Mouse (Mus musculus): Measurements from ENCODE around the gene Pgap2.
"Not testable (repeated sequence)": the region's sequence is repeated elsewhere in the genome, so short reads cannot be mapped to it uniquely, and the experiment has no call there.

Gene Pgap2

DNA sequence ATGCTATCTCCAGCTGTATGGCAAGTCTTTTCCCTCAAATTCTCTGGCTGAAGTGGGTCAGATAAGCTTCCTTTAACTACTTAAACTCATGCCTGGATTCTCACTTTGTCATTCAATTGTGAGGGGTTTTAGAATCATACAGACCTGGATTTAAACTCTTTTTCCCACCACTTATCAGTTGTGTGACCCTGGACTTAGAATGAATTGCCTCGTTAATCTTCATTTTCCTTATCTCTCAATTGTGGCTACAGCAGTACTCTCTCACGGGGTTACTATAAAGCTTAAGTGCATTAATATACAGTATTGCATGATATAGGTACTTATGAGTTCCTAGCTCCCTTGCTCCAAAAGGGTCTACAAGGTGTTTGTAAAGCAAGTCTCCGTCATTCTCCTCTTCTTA lies 32.9 kb downstream of the Pgap2 start:
- DNase-seq = no peak

DNA sequence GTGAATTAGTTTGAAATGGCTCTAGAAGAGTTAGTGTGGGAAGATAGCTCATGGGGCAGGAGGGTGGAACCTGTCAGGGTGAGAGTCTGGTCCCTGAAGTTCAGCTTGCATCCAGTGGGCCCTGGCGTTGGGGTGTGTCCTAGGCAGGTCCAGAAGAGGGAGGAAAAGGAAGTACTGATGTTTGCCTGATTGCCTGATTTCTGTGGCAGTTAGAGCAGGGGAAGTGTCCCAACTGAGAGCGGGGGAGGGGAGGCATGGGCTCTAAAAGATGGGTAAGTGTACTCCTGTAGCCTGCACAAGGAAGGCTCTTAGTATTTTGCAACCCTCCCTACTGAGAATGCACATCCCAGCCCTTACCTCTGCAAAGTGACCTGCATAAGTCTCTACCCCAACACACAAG lies 33.9 kb downstream of the Pgap2 start:
- peak; percentile 36 to 40 for DNase-seq

DNA sequence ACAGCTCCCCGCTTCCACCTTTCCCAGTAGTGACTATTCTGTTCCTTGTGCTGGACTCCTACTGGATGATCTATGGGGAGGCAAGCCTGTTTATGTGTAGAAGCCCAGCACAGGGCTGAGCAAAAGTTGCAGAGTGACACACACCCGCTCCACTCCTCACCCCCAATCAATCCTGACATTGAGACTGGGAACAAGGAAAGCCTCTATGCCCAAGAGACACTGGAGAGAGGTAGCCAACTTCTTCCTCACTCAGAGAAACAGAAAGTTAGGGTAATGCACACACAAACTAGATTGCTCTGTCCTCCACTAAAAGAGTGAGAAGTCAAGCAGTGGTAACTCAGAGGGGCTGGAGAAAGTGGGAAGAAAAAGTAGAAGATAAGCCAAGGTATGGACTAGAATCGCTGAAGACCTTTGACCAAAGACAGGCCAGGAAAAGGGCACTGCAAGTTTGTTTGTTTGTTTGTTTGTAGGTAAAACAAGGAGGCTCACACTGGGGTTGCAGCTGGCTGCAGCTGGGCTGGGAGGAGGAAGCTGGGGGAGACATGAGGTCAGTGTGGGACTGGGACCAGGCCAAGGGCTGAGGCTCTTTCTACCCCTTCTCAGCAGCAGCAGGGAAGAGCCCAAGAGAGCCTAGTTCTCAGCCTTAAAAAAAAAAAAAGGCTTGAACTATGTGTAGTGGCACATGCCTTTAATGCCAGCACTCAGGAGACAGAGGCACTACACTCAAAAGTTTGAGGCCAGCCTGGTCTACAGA lies 35.0 kb downstream of the Pgap2 start:
- peak; percentile 55 to 62 for DNase-seq

DNA sequence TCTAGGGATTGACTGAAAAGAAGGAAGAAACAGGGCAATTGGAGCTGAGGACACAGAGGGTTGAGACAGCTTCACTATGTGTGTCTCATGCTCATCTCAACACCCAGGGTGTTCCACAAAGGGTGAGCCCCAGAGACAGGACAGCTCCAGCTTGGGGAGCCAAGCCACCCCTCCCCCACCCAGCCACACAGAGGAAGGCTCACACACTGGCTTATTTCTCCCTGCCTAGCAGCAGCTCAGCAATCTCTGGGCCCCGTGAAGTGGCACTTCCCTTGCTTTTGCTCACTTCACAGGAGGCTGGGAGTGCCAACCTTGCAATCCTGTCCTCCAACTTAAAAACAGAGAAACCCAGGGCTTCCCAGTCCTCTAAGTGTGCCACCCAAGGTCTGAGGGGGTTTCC lies 35.8 kb downstream of the Pgap2 start:
- peak; percentile 57 to 59 for DNase-seq

DNA sequence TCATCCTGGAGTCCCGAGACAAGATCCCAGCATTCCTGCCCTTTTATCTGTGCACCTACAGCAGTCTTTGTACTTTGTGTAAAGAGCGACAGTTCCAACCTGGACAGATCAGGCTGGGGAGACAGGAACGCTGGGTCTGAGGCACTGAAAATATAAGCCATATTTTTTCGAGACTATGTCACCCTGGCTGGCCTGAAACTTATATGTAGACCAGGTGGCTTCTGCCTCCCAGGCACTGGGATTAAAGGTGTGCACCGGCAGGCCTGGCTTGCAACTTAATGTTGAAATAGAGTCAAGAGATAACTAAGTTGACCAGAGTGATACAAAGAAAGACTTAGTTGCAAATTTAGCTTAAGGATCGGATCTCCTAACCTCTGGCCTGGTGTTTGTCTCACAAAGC lies 36.3 kb downstream of the Pgap2 start:
- no peak for DNase-seq

DNA sequence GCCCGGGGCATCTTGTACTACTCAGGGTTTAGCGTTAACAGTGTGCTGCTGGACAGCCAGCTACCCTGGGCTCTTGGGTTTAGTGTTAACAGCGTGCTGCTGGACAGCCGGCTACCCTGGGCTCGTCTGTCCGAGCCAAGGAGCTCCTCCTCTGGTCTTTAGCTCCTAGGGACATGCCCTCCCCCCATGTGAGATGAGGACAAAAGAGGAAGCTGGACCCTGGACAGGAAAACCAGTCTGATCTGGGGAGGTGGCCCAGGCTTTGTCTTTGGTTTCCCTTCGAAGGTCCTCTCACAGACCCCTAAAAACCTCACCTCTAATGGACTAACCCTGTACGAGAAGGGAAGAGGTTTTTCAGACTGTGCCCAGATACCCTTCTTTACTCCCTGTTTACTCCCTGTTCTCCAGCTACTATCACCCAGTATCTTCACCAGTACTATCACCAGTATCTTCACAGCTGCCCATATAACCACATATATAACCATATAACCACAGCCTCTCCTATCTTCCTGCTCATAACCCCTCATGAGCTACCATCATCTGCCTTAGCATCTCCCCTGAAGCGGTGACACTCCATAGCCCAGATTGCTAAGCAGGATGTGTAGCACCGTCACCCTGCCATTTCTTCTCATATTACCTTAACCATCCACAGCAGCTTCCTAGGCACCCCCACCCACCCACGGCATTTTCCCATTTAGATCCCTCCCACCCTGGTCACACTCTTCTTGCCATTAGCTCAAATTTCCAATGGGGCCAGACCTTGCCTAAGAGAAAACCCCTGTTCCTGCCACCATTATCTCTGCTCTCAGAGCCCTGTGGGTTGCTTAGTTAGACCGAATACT lies 37.2 kb downstream of the Pgap2 start:
- DNase-seq = peak; percentile 11 to 43

DNA sequence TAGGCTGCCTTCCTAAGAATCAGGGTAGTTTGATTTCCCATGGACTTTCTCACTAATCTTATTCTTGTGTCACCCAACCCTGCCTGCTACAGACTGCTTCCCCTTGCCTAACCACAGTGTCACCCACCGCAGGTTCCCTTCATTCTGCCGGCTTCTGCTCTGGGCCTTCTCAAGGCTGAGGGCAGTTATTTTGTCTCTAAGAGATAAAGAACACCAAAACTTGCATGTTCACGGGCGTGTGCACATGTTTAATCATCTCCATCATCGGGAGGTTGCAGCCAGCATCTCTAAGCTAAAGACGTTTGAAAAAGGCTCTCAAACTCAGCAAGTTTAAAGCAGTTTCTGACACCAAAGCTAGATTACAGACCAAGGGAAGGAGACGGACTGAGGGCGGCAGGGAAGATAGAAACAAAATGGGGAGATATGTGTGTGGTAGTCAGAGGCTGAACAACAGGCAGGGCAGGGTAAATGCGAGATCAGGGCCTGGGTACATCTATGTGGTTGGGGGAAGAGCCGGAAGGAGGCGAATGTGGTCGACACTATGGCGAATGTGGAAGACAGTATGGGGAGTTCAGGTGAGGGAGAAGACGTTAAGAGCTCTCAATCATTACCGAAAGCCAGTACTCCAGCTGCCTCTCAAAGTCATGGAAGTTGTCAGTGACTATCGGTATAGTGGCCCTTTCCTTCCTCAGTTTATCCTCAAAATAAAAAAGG lies 38.8 kb downstream of the Pgap2 start:
- DNase-seq = peak in 1 of 2 experiments; percentile 26

DNA sequence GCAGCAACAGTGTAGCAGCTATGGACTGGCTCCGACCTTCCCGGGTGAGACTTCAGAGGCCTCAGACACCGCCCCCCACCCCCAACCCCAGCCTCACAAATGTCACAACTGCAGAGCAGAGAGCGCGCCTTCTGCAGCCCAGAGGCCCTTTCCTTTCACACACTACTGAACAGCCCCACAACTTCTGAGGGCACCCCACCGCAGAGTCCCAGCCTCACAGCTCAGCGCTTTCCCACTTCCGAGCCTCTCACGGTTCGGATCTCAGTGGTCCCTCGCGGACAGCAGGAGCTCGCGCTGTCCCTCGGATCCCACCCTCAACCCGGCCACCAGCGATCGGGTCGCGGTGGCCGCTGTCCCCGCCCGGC lies 39.5 kb downstream of the Pgap2 start:
- no peak for DNase-seq

DNA sequence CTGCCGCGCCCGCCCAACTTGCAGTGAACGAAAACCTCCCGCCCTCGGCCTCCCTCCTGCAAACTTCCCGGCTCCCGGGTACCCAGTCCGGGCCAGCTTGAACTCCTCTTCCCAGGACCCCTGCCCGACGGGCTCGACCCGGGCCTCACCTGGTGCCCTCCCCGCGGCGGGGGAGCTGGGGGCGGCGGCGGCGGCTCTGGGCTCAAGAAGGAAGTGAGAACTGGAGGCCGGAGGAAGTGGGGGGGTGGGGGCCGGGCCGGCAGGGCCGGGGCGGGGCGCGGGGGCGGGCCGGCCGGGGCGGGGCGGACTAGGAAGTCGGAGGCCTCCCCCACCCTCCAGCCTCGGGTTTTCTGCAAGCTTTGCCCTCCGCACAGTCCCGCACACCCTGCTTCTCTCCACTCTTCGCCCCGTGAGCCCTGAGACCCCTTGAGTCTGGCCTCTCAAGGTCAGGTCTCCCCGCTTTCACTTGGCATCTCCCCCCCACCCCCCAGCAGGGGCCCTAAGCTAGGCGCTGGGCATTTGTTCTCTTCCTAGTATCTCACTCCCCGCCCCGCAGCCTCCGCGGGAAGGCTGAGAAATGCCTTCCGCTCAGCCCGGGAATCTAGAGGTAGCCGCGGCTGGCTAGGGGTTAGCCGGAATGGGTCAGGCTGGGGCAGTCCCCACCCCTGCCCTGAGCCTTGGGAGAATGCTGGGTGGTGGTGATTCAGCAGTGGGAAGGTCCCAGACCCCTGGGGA lies 40.1 kb downstream of the Pgap2 start:
- peak; percentile 83 to 91 for DNase-seq

DNA sequence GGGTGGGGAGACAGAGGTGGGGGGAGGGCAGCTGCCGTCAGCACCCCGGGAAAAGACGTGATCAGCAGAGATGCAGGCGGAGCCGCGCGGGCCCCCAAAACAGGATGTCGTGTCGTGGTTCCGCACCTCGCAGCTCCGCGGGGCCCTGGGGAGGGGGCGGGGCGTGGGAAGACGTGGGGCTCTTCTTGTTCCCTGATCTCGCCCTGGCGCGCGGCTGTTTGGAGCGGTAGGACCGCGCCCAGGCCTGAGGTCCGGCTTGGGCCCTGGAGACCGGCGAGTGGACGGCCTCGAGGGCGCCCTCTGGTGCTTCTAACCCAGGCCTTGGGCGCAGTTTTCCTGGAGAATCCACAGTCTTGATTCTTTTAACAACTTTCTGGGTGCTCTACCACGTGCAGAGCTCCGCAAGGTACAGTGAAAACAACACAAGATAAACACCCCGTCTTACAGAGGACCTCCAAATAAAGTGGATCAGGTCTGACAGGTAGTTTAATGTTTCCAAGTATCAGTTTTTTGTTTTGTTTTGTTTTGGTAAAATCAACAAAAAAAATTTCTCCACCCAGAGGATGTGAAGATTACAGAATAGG lies 40.7 kb downstream of the Pgap2 start:
- DNase-seq = peak; percentile 94 to 96

DNA sequence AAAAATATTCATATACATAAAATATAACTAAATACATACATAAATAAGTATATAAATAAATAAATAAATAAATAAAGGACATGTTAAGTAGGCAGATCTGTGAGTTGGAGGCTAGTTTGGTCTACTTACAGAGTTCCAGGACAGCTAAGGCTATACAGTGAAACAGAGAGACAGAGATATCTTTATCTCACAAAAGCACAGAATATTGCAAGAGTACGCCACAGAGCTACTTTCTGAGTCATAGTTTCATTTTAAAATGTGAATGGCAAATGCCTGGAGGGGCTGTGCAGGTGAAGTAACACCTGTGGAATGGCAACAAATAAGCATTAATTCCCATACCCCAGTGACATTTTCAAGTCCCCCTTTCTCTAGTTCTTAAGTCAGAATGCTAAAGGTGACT lies 43.6 kb downstream of the Pgap2 start:
- no peak for DNase-seq

DNA sequence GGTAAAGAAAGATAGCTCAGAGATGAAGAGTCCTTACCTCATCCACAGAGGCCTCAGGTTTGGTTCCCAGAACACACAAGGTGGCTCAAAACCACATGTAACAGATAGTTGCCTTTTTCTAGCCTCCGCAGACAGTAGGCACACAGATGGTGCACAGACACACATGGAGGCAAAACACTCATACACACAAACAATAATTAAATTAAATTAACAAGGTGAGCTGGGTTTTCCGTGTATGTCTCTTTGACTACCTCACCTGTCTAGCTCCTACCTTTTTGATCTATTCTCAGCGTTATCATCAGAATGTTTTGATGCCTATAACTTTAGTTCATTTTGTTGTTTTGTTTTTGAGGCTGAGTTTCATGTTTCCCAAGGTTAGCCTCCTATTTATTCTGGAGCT lies 45.9 kb downstream of the Pgap2 start, which contains the start of gene Rhog:
Gene Rhog, minus strand, starts transcription at position 101 of the 400 bp plus-strand sequence.
- no peak for DNase-seq

DNA sequence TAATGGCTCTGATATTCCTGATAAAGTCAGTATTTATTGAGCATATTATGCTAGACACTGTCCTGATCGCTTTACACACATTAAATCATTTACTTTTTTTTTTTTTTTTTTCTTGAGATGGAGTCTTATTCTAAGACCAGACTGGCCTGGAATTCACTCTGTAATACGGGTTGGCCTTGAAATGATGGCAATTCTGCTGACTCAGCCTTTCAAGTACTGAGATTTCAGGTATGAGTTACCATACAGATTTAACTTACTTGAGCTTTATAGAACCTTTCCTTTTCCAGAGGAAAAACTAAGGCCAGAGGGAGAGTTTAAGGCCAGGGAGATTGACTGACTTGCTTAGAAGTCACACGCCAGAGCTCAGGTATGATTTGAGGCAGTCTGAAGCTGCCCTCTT lies 46.6 kb downstream of the Pgap2 start:
- no peak for DNase-seq

DNA sequence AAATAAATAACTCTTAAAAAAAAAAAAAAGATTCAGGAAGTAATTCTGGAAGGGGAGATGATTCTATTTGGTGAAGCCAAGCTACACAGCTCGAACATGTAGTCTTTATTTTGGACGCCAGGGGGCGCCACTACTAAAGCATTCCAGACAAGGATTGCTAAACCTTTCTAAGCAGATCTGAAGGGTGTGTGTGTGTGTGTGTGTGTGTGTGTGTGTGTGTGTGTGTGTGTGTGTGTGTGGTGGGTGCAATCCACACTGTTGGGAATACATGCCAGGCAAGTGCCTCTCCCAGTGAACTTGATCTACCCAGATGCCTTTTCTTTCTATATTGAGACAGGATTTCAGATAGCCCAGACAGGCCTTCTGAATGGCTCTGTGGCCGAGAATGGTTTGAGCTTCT lies 48.2 kb downstream of the Pgap2 start:
- DNase-seq = peak; percentile 91

DNA sequence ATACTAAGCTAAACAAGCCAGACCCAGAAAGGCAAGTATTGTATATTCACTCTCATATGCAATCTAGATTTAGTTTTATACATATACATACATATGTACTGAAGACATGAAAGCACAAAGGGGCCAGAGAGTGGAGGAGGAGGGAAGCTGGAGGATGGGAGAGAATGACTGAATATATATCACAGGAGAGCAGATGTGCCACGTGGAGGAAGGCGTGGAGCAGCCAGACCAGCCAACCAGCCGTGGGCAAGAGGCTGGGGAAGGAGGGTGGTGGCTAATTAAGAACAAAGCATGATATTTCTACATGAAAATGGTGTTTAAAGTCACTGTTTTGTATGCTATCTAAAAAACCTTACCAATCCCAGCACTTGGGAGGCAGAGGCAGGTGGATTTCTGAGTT lies 48.7 kb downstream of the Pgap2 start:
- DNase-seq = no peak

DNA sequence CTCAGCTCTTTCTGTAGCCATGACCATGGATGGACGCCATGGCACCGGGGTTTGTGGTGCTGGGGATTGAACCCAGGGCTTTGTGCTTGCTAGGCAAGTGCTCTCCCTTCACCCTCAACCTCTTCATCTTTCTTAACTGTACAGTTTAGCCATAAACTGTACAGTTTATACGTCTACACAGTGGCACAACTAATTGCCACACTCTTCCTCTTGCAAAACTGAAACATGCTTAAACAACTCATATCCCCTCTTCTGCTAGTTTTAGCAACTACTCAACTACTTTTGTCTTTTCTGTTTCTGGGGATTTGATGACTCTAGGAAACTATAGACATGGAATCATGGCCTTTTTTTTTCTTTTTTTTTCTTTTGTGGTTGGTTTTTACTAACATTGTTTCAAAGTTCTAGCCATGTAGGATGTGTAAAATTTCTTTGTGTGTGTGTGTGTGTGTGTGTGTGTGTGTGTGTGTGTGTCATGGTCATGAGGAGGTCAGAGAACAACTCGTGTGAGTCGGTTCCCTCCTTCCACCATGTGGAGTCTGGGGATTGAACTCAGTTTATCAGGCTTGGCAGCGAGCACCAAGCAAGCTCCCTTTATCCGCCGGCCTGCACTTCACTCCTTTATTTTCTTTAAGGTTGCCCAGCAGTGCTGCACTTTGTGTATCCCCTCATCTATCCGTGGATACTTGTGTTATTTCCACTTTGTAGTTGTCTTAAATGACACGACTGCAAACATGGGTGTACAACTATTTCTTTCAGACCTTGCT lies 49.9 kb downstream of the Pgap2 start:
- no peak for DNase-seq

DNA sequence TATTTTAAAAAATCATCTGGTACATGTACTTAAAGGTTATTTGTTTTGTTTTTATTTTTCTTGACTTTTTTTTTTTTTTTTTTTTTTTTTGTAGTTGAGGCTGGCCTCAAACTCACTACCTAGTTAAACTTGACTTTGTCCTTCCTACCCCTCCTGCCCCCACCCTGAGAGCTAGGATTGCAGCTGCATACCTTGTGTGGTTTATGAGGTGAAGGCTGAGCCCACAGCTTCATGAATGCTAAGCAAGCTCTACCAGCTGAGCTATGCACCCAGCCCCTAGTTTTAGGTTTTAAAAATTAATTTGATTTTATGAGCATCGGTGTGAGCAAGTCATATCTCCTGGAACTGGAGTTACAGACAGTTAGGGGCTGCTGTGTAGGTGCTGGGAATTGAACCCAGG lies 50.5 kb downstream of the Pgap2 start:
- DNase-seq = no peak

DNA sequence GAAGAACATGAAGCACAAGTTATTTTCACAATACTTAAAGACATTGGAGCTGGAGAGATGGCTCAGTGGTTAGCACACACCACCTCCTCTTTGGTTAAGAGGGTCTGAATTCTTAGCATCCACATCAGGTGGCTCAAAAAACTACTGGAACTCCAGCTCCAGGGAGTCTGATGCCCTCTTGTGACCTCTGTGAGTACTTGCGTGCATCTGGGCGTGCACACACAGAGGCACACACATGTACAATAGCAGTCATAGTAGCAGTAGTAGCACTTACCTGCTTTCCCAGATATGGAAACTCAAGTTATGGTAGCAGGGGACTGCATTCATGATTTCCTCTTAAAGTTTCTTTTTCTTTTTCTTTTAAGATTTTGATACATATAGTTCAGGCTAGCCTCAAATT lies 53.0 kb downstream of the Pgap2 start:
- DNase-seq = no peak

DNA sequence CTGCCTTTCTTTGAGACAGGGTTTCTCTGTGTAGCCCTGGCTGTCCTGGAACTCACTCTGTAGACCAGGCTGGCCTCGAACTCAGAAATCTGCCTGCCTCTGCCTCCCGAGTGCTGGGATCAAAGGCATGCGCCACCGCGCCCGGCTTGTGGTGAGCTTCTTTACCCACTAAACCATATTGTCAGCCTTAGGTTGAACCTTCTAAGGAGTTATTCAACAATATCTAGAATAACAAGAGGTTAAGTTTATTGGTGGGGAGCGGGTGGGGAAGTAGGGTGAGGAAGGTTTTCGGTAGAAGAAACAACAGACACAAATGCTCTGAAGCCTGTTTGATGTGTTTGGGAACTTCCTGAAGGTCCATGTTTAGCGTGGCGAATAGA lies 56.0 kb downstream of the Pgap2 start:
- not testable (repeated sequence) for DNase-seq

DNA sequence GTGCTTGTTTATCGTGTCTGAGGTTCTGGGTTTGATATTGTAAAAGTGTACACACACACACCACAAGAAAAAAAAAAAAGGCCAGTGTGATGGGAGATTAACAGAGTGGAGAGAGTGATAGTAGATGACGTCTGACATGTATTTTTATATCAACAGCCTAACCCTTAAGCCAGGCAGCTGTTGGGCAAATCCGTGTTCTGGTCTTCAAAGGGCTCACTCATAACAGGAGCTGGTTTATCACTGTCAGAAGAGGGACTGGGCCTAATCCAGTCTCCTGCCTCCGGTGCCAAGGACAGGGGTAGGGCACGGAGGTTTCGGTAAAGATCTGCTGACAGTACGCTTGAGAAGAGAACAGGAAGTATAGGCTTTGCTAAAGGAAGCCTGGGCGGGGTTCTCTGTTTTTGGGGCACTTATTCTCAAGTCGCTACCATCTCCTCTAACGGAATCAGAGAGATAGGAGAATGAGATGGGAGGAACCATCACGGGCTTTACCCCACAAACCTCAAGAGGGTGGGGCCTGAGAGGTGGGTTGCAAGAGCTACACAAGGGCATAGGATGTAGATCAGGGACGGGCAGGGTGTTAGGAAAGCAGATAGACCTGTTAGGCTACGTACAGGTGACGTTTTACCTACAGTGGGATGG lies 56.5 kb downstream of the Pgap2 start:
- peak in 1 of 2 experiments; percentile 16 for DNase-seq

DNA sequence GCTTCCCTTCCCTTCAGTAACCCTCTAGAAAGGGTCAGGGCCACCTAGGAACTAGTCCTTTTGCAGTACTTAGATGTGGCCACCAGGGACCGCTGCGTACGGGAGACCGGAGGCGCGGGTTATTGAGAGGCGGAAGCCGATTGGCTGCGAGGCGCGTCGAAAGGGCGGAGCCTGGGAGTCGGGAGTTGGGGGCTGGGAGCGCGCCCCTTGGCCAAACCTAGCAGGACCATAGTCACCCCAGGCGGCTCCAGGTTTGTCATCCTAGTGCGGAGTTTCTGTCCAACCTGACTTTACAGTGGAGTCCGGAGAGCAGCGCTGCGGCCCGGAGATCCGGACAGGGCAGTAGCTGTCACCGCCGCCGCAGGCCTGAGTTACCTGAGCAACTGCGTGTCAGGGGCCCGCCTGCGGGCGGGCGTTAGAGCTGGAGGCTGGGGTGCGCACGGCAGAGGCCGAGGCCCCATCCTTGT lies 57.1 kb downstream of the Pgap2 start:
- peak; percentile 97 to 98 for DNase-seq

Data from kidney, postnatal 4 days (tissue).